Mouse (Mus musculus) ES-Bruce4 (cell line): Measurements from ENCODE around the gene Znhit3. TPM values are rescaled to one million over a fixed set of nuclear protein-coding genes. Genes with fewer than 3 reads are reported as not detected.

Source experiments
- H3K27ac ChIP-seq: 2 replicates; pipeline ENCODE4 v1.5.1; 2012; ENCODE audit warnings: low read length, inconsistent platforms; ENCODE audit not compliant: insufficient read depth
- H3K27me3 ChIP-seq: 2 replicates; pipeline ENCODE4 v1.6.1; 2012; ENCODE audit warnings: mild to moderate bottlenecking, low read length, inconsistent platforms; ENCODE audit not compliant: control insufficient read depth, poor library complexity, insufficient read depth, severe bottlenecking
- H3K36me3 ChIP-seq: 2 replicates; pipeline ENCODE4 v1.6.1; 2012; ENCODE audit warnings: inconsistent platforms, mild to moderate bottlenecking, low read length, moderate library complexity; ENCODE audit not compliant: control insufficient read depth, poor library complexity, insufficient read depth, severe bottlenecking
- H3K4me1 ChIP-seq: one replicate; pipeline ENCODE4 v1.8.1; 2011; ENCODE audit warnings: low read length; ENCODE audit not compliant: control insufficient read depth, insufficient read depth
- H3K4me3 ChIP-seq: 2 replicates; pipeline ENCODE4 v1.5.1; 2011; ENCODE audit warnings: low read depth, mild to moderate bottlenecking, low read length
- H3K9ac ChIP-seq: 2 replicates; pipeline ENCODE4 v1.6.1; 2012; ENCODE audit warnings: low read depth, mild to moderate bottlenecking, inconsistent platforms; ENCODE audit not compliant: poor library complexity, severe bottlenecking
- H3K9me3 ChIP-seq: replicated peaks from 2 replicates; pipeline ENCODE4 v1.6.1; 2012; ENCODE audit warnings: mild to moderate bottlenecking, low read length, inconsistent platforms; ENCODE audit not compliant: control insufficient read depth, poor library complexity, insufficient read depth, severe bottlenecking
- CTCF ChIP-seq: IDR thresholded peaks from one replicate; pipeline ENCODE4 v1.8.1; 2011; ENCODE audit warnings: low read depth, low read length
- EP300 ChIP-seq: IDR thresholded peaks from 2 replicates; pipeline ENCODE4 v1.6.1; 2011; ENCODE audit warnings: low read depth, low read length; ENCODE audit not compliant: insufficient read depth
- POLR2A ChIP-seq: IDR thresholded peaks from one replicate; pipeline ENCODE4 v1.8.1; 2011; ENCODE audit warnings: low read length; ENCODE audit not compliant: insufficient read depth
- polyA plus RNA-seq: library from polyadenylated mRNA; stranded (reverse); fragments of >200 nt; gene quantifications from 2 replicates; pipeline ENCODE4 v1.2.4, GENCODE M21; 2011; ENCODE audit warnings: low read depth; ENCODE audit not compliant: missing spikeins, insufficient read depth, insufficient read length

The Znhit3 gene
- polyA plus RNA-seq, 1 experiment = 39.6 TPM

GRCm38 (mm10) chr11:84959701-84960181 lies 43.6 kb upstream of the Znhit3 start:
- TF ChIP-seq POLR2A (no peak), CTCF (no peak), EP300 (no peak)
- H3K9me3 ChIP-seq = no peaks in the 10 kb centered on the region
- no peaks in the 10 kb centered on the region for H3K36me3 ChIP-seq
- H3K27ac ChIP-seq = no peak overlapping the region
- no peak overlapping the region for H3K4me3 ChIP-seq
- H3K9ac ChIP-seq = no peak overlapping the region
- peaks cover 2% of the 10 kb centered on the region for H3K4me1 ChIP-seq
- 0 out of 2 replicates have a peak, but pooled peaks cover 2% of the 10 kb centered on the region for H3K27me3 ChIP-seq

GRCm38 (mm10) chr11:84959181-84959580 lies 43.0 kb upstream of the Znhit3 start:
- Histone ChIP-seq H3K36me3 (no peaks in the 10 kb centered on the region), H3K27ac (no peak overlapping the region), H3K9me3 (no peaks in the 10 kb centered on the region), H3K27me3 (0 out of 2 replicates have a peak, but pooled peaks cover 2% of the 10 kb centered on the region), H3K4me3 (peak overlapping the region; percentile 0; the same call in 1 of the 2 replicates), H3K9ac (no peak overlapping the region), H3K4me1 (peaks cover 2% of the 10 kb centered on the region)
- TF ChIP-seq CTCF = no peak
- no peak for TF ChIP-seq EP300

GRCm38 (mm10) chr11:84958271-84958630 lies 42.1 kb upstream of the Znhit3 start:
- peak overlapping the region; percentile 55 for H3K9ac ChIP-seq
- TF ChIP-seq EP300 = no peak
- TF ChIP-seq CTCF = no peak
- no peak for TF ChIP-seq POLR2A
- peak overlapping the region; percentile 65 for H3K4me3 ChIP-seq
- 0 out of 2 replicates have a peak, but pooled peaks cover 2% of the 10 kb centered on the region for H3K27me3 ChIP-seq
- H3K27ac ChIP-seq = no peak overlapping the region
- H3K4me1 ChIP-seq = peaks cover 2% of the 10 kb centered on the region
- no peaks in the 10 kb centered on the region for H3K36me3 ChIP-seq
- H3K9me3 ChIP-seq = no peaks in the 10 kb centered on the region

- Histone ChIP-seq H3K9me3 (no peaks in the 10 kb centered on the region), H3K27me3 (0 out of 2 replicates have a peak, but pooled peaks cover 2% of the 10 kb centered on the region), H3K4me3 (peak within 1 kb of the TSS; percentile 65), H3K27ac (no peak within 1 kb of the TSS), H3K36me3 (no peaks in the 10 kb centered on the region), H3K4me1 (peaks cover 2% of the 10 kb centered on the region), H3K9ac (peak within 1 kb of the TSS; percentile 55)
- TF ChIP-seq CTCF = no peak
- TF ChIP-seq POLR2A = no peak
- TF ChIP-seq EP300 = no peak
These were observed 41.6 kb upstream of the Znhit3 start, which contains the start of gene Car4 for GRCm38 (mm10) chr11:84957591-84958270. Gene Car4, plus strand, starts transcription at chr11:84957786.

GRCm38 (mm10) chr11:84957171-84957570 lies 41.0 kb upstream of the Znhit3 start:
- Histone ChIP-seq H3K36me3 (no peaks in the 10 kb centered on the region), H3K27me3 (0 out of 2 replicates have a peak, but pooled peaks cover 2% of the 10 kb centered on the region), H3K9ac (0 out of 2 replicates have a peak overlapping the region, but pooled peaks have one; percentile 55), H3K4me3 (peak overlapping the region; percentile 65), H3K27ac (no peak overlapping the region), H3K4me1 (peaks cover 2% of the 10 kb centered on the region), H3K9me3 (no peaks in the 10 kb centered on the region)
- TF ChIP-seq EP300 (no peak), CTCF (no peak), POLR2A (no peak)

GRCm38 (mm10) chr11:84956400-84956799 lies 40.2 kb upstream of the Znhit3 start:
- H3K36me3 ChIP-seq = no peaks in the 10 kb centered on the region
- no peak overlapping the region for H3K9ac ChIP-seq
- H3K27me3 ChIP-seq = 0 out of 2 replicates have a peak, but pooled peaks cover 2% of the 10 kb centered on the region
- no peaks in the 10 kb centered on the region for H3K9me3 ChIP-seq
- H3K27ac ChIP-seq = no peak overlapping the region
- peaks cover 2% of the 10 kb centered on the region for H3K4me1 ChIP-seq
- TF ChIP-seq POLR2A (no peak), CTCF (no peak), EP300 (no peak)
- H3K4me3 ChIP-seq = no peak overlapping the region
